Mouse (Mus musculus) testis, adult 2 months (tissue): ENCODE results near the gene Matn3.

Source experiments
- CTCF ChIP-seq: fragments of 200-500 bp; IDR thresholded peaks from 2 replicates; pipeline ENCODE4 v1.5.1; 2012; ENCODE audit warnings: low read depth, mild to moderate bottlenecking, inconsistent platforms, low read length, moderate library complexity; ENCODE audit not compliant: control insufficient read depth, insufficient read depth, insufficient replicate concordance
- POLR2A ChIP-seq: fragments of 200-500 bp; IDR thresholded peaks from 2 replicates; pipeline ENCODE4 v1.6.1; 2012; ENCODE audit warnings: low read depth, mild to moderate bottlenecking, inconsistent platforms, low read length, moderate library complexity; ENCODE audit not compliant: control insufficient read depth

DNA sequence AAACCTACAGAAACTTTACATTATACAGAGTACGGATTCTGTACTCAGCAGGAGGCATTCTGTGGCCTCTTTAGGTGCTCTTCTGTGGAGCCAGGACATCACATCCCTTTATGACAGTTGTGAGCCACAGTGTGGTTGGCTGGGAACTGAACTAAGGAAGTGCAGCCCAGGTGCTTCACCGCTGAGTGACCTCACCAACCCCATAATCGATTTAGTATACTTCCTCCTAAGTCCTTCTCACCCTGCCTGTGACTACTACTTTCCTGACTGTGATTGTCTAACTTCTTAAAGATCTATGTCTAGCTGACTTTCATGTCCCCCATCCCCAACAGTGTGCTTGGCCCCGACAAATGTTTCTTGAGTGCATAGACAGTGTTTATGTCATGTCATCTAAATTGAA is 50.6 kb downstream of the Matn3 start:
- TF ChIP-seq POLR2A, result no peak
- no peak for TF ChIP-seq CTCF
